Mouse (Mus musculus) ES-Bruce4 (cell line): ENCODE data around the gene Rere. TPM values are rescaled to one million over a fixed set of nuclear protein-coding genes. Genes with fewer than 3 reads are reported as not detected.

Source experiments
- H3K27ac ChIP-seq: 2 replicates; pipeline ENCODE4 v1.5.1; 2012; ENCODE audit warnings: low read length, inconsistent platforms; ENCODE audit not compliant: insufficient read depth
- H3K27me3 ChIP-seq: 2 replicates; pipeline ENCODE4 v1.6.1; 2012; ENCODE audit warnings: mild to moderate bottlenecking, low read length, inconsistent platforms; ENCODE audit not compliant: control insufficient read depth, poor library complexity, insufficient read depth, severe bottlenecking
- H3K36me3 ChIP-seq: 2 replicates; pipeline ENCODE4 v1.6.1; 2012; ENCODE audit warnings: inconsistent platforms, mild to moderate bottlenecking, low read length, moderate library complexity; ENCODE audit not compliant: control insufficient read depth, poor library complexity, insufficient read depth, severe bottlenecking
- H3K4me1 ChIP-seq: one replicate; pipeline ENCODE4 v1.8.1; 2011; ENCODE audit warnings: low read length; ENCODE audit not compliant: control insufficient read depth, insufficient read depth
- H3K4me3 ChIP-seq: 2 replicates; pipeline ENCODE4 v1.5.1; 2011; ENCODE audit warnings: low read depth, mild to moderate bottlenecking, low read length
- H3K9ac ChIP-seq: 2 replicates; pipeline ENCODE4 v1.6.1; 2012; ENCODE audit warnings: low read depth, mild to moderate bottlenecking, inconsistent platforms; ENCODE audit not compliant: poor library complexity, severe bottlenecking
- H3K9me3 ChIP-seq: replicated peaks from 2 replicates; pipeline ENCODE4 v1.6.1; 2012; ENCODE audit warnings: mild to moderate bottlenecking, low read length, inconsistent platforms; ENCODE audit not compliant: control insufficient read depth, poor library complexity, insufficient read depth, severe bottlenecking
- CTCF ChIP-seq: IDR thresholded peaks from one replicate; pipeline ENCODE4 v1.8.1; 2011; ENCODE audit warnings: low read depth, low read length
- EP300 ChIP-seq: IDR thresholded peaks from 2 replicates; pipeline ENCODE4 v1.6.1; 2011; ENCODE audit warnings: low read depth, low read length; ENCODE audit not compliant: insufficient read depth
- POLR2A ChIP-seq: IDR thresholded peaks from one replicate; pipeline ENCODE4 v1.8.1; 2011; ENCODE audit warnings: low read length; ENCODE audit not compliant: insufficient read depth
- polyA plus RNA-seq: library from polyadenylated mRNA; stranded (reverse); fragments of >200 nt; gene quantifications from 2 replicates; pipeline ENCODE4 v1.2.4, GENCODE M21; 2011; ENCODE audit warnings: low read depth; ENCODE audit not compliant: missing spikeins, insufficient read depth, insufficient read length

Rere gene
- polyA plus RNA-seq, 1 experiment, result 77.3 TPM

DNA sequence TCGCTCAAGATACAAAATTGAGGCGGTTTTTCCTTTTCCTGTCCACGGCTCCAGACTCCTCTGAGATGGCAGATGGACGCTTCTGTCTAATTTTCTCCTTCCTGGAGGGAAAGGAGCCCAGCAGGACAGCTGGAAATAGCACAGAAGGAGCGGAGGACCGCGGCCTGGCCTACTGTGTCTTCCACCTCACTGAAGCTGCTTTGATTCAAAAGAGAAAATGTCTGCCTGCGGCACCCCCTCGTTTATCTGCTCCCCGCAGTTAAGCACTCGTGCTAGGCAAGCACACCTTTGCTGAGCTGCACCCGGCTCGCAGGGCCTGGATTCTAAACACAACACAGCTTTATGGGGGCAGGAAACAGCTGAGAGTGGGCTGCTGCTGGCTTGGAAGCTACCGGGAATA, 23.1 kb upstream of the Rere start:
- peak overlapping the region; percentile 34 for H3K4me3 ChIP-seq
- TF ChIP-seq POLR2A, result no peak
- no peak for TF ChIP-seq CTCF
- TF ChIP-seq EP300, result no peak
- peaks cover 6% of the 10 kb centered on the region for H3K4me1 ChIP-seq
- H3K9me3 ChIP-seq, result no peaks in the 10 kb centered on the region
- no peaks in the 10 kb centered on the region for H3K27me3 ChIP-seq
- no peaks in the 10 kb centered on the region for H3K36me3 ChIP-seq
- no peak overlapping the region for H3K27ac ChIP-seq
- H3K9ac ChIP-seq, result peak overlapping the region; percentile 54

DNA sequence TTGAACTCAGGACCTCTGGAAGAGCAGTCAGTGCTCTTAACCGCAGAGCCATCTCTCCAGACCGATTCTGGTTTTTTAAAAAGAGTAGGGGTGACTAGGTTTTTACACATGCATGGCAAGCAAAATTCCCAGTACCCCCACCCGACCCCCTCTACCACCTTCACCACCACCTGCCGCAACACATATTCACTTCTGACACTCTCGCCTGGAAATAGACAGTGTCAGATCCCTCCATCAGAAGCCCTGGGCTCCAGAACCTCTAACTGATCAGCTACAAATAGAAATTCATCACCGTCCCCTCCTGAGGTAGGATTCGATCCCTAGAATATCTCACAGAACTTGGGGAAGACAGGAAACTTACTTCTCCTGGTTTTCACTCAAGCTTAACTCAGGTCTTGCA, 21.9 kb upstream of the Rere start:
- Histone ChIP-seq H3K4me3 (no peak overlapping the region), H3K27me3 (no peaks in the 10 kb centered on the region), H3K9ac (no peak overlapping the region), H3K27ac (peak overlapping the region; percentile 55; the same call in 1 of the 2 replicates), H3K4me1 (peaks cover 8% of the 10 kb centered on the region), H3K36me3 (no peaks in the 10 kb centered on the region), H3K9me3 (no peaks in the 10 kb centered on the region)
- TF ChIP-seq CTCF (no peak), POLR2A (no peak), EP300 (no peak)

DNA sequence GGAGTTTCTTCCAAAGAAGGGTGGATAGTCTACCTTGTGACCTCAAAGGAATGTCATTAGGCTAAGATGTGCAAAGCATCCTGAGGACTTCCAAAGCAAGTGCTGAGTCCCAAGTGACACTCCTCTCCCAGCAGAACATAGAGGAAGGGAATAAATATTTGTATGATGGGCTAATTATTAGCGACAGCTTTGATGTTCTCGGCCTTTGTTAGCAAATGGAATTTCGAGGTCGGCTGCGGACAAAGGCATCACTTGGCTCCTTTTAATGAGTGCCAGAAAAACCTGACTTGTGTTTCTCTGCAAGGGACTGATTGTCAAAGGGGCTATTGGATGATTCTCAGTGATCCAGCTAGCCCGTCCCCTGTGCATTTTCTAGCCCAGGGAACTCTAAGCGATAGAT, 21.3 kb upstream of the Rere start:
- H3K36me3 ChIP-seq, result no peaks in the 10 kb centered on the region
- peaks cover 8% of the 10 kb centered on the region for H3K4me1 ChIP-seq
- H3K9me3 ChIP-seq, result no peaks in the 10 kb centered on the region
- TF ChIP-seq POLR2A (no peak), EP300 (no peak), CTCF (no peak)
- no peaks in the 10 kb centered on the region for H3K27me3 ChIP-seq
- H3K9ac ChIP-seq, result no peak overlapping the region
- H3K4me3 ChIP-seq, result no peak overlapping the region
- peak overlapping the region; percentile 55 for H3K27ac ChIP-seq

DNA sequence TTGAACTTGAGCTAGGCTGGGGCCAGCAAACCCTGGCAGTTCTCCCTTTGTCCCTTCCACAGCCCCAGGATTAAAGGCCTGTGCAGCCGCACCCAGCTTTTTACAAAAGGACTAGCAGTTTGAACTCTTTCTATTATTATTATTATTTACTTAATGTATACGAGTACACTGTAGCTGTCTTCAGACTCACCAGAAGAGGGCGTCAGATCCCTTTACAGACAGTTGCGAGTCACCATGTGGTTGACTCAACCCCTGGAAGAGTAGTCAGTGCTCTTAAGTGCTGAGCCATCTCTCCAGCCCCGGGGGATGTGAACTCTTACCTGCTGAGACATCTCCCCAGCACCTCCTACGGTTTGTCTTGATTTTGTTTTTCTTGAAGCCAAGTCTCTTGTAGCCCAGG, 20.7 kb upstream of the Rere start:
- TF ChIP-seq CTCF, result peak; percentile 24
- no peak for TF ChIP-seq EP300
- no peak overlapping the region for H3K9ac ChIP-seq

DNA sequence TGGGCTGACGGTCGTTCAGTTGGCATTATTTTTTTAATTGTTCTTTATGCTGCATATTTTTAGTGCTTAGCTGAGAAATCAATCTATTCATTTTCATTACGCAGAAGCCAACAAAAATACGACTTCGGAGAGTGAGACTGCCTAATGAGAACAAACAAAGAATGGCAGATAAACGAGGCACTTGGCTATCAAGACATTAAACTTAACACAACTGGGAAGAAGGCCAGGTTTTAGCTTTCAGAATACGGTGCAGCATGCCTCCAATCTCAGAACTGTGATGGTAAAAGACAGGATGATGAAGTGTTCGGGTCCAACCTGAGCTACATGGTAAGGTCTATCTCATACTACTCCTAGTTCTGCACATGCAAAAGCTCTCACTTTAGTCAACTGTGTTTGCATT, 19.1 kb upstream of the Rere start:
- H3K4me3 ChIP-seq, result no peak overlapping the region
- no peak overlapping the region for H3K27ac ChIP-seq
- TF ChIP-seq CTCF (no peak), EP300 (no peak), POLR2A (no peak)
- H3K9me3 ChIP-seq, result no peaks in the 10 kb centered on the region
- H3K36me3 ChIP-seq, result no peaks in the 10 kb centered on the region
- no peak overlapping the region for H3K9ac ChIP-seq
- peaks cover 8% of the 10 kb centered on the region for H3K4me1 ChIP-seq
- no peaks in the 10 kb centered on the region for H3K27me3 ChIP-seq

More for the DNA sequence above, 20.7 kb upstream of the Rere start:
- H3K4me3 ChIP-seq, result no peak overlapping the region
- H3K36me3 ChIP-seq, result no peaks in the 10 kb centered on the region
- H3K4me1 ChIP-seq, result peaks cover 8% of the 10 kb centered on the region
- no peaks in the 10 kb centered on the region for H3K27me3 ChIP-seq
- no peaks in the 10 kb centered on the region for H3K9me3 ChIP-seq
- H3K27ac ChIP-seq, result peak overlapping the region; percentile 85

DNA sequence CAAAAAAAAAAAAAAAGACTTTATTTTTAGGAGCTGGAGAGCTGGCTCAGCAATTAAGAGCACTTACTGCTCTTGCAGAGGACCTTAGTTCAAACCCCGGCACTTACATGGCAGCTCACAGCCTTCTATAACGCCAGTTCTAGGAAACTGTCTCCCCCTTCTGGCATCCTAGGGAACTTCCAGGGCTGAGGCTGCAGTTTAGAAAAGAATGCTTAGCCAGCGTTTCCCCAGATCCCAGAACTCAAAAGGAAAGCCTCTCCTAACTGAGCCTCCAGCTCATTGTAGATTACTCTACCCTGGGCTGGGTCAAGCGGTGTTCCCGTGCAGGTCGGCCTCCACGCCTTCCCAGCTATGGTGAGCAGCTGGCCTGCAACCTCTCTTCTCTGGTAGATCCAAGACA, 16.5 kb upstream of the Rere start:
- Histone ChIP-seq H3K9me3 (no peaks in the 10 kb centered on the region), H3K4me1 (peaks cover 8% of the 10 kb centered on the region), H3K27ac (peak overlapping the region; percentile 33), H3K4me3 (no peak overlapping the region), H3K9ac (no peak overlapping the region), H3K36me3 (no peaks in the 10 kb centered on the region), H3K27me3 (no peaks in the 10 kb centered on the region)
- TF ChIP-seq EP300 (no peak), CTCF (peak; percentile 51)
